Mouse (Mus musculus) heart, postnatal 10 days (tissue): ENCODE data around the gene Cacnb4. TPM values are rescaled to one million over a fixed set of nuclear protein-coding genes. Genes with fewer than 3 reads are reported as not detected.

Experiments used
- DNase-seq, 2 experiments: peaks; one replicate each; pipeline ENCODE4 v3.0.0; 2021
- intact Hi-C: fragments of 180-260 bp; cut with DNase I; formaldehyde crosslinking; loops from one replicate; pipeline ENCODE4 v1.15.1; 2025
- total RNA-seq, 2 experiments: library from RNA; stranded (reverse); gene quantifications; 2 replicates each; pipeline ENCODE4 v1.2.3; 2021

Cacnb4 gene
- total RNA-seq, 2 experiments from 2014 or later: 0.74 to 0.96 TPM

DNA sequence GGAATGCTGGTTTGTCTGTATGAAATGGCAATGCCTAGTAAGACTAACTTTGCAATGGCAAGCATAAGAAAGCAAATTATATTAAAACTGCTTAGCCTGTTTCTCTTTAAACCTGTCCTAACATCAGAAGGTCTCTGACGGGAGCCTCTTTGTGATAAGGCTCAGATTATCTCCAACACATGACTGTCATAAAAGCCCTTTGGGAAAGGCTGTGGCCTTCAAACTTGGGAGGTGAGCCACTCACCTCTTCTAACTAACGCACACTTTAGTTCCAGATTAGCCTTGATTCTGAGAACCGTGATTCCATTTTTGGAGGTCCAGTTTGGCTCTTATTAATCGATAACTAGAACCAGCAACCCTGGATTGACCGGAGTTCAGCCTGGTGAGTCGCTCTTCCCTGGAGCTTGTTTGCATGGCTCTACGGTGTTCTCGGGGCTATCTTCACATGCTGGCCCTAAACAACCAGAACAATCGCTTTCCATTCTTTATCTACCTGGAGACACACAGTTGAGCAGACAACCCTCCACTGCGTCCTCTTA is 100.9 kb downstream of the Cacnb4 start:
- intact Hi-C loops: loop anchor here (5.0 kb wide), 1 partner anchor 73 kb away; no protein-coding TSS in a partner anchor
- no peak for DNase-seq

DNA sequence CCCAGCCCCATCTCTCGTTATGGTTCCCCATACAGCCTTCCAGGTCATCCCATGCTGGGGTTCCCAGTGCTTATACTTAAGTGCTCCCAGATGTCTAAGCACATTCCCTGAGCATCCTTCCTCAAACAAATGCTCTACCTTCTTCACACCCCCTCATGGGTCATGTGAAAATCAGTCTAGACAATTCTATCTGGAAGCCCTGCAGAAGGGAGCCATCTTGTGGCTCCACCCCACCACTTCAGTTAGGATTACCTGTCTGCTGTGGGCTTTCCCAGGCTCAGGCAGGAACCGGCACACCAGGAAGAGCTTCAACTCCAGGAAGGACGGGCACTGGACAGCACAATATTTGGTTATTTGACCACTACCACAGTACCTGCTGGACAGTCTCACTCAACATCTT is 101.7 kb downstream of the Cacnb4 start:
- intact Hi-C loops: loop anchor here (5.0 kb wide), 1 partner anchor 73 kb away; no protein-coding TSS in a partner anchor
- no peak for DNase-seq

DNA sequence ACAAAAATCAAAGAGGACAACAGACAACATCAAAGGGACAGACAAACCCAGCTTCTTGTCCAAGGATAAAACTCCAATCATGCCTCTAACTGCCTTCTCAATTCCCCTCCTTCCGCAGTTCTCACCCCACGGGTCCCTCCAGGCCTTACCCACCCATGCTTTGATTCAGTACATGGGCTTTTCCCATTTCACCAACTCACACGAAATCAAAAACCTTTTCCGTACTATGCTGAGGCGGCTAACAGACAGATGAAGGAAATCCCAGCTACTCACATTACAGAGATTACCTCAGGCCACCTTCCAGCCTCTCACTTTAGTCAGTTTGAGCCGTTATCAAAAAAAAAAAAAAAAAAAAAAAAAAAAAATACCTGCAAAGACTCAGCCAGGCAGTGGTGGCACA is 104.4 kb downstream of the Cacnb4 start:
- intact Hi-C loops: no loop called here
- no peak for DNase-seq

DNA sequence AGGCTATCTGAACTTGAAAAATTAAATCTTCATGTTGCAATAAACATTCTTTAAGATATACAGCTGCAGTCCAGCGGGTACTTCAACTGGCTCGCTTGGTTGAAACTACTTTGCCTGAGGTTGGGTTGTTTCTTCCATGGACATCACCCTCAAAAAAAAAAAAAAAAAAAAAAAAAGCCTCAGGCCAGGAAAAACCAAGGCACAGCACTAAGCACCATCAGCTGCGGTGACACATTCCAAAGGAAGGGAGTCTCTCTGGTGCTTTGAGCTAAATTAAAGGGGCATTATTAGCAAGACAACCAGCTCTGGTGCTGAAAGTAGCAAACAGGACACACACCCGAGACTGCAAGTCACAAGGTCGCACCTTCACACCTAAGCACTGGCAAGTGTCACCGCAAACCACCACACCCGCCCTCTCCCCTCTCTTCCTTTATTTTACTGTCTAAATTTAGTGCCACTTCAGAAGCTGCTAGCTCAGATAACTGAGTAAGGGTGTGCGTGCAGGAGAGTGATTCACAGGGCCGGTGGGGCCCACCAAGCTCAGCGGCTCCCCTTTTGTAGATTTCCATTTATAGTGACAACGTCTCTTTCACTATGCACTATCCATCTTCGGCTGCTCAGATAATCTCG is 105.2 kb downstream of the Cacnb4 start:
- DNase-seq: peak in 1 of 2 experiments; percentile 39
- intact Hi-C loops: no loop called here

DNA sequence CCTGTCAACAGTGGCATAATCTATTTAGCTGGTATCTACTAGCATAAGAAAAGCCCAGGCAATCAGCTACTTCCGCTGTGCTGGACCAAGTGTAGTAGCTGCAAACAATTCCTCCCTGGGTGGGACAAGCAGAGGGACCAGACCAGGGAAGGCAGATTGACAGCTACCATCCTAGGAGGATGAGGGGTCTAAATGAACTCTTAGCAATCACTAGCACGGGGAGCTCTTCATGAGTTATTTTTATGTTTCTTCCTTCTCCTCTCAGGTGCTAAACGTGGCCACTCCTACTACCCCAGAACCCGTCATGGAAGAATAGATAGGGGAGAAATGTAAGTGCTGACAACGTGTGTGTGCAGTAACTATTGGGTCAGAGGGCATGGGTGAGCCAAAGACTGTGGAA is 105.8 kb downstream of the Cacnb4 start:
- intact Hi-C loops: no loop called here

DNA sequence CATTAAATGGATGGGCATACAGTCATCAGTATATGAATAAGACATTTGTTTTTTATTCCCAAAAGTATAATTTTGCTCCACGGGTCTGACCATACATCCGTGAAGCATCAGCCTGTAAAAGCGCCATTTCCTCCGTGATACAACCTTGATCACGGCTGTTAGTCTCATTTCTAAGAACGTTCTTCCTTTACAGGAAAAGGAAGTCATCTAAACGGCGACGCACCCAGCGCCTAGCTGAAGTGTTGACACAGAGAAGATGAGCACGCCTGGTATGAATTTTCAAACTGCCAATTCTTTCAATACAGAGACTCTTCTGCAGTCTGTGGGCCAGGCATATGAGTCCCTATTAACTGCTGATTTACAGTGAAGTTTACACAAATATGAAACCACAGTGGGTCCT is 106.5 kb downstream of the Cacnb4 start:
- intact Hi-C loops: no loop called here
- no peak for DNase-seq

More for the DNA sequence above, 105.8 kb downstream of the Cacnb4 start:
- DNase-seq: no peak

DNA sequence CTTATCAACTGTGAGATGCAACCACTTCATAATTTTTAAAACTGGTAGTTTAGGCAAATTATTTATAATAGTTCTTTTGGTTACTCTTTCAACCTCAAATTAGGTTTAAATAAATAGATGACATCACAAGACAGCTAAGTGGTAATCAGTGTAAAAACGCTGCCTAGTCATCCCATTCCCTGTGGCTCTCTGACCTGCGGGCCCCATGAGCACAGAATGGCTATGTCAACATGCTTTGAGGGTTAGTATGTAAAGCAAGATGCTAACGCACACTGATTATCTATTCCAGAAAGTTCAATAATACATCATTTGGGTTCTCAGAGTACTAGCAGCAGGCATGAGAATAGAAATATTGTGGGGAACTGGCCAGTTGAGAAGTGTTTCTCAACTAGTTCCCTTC is 108.5 kb downstream of the Cacnb4 start:
- no peak for DNase-seq
- intact Hi-C loops: no loop called here

DNA sequence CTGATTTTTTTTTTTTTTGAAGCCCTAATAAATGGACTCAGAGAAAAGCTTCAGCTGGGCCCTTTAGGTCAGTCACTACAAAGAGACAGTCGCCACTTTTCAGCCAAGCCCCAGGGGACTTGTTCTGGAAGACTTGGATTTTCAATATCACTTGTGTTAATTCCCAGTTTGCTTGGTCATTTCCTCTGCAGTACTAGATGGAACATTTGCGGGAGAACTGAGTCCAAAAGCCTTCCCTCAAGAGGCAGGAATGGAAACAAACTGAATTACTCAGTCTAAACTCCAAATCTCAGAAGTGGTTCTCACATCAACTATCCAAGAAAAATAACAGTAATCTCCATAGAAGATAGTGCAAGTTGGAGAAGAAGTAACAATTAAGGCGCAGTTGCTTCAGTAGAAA is 109.2 kb downstream of the Cacnb4 start:
- intact Hi-C loops: no loop called here
- peak; percentile 46 to 55 for DNase-seq

DNA sequence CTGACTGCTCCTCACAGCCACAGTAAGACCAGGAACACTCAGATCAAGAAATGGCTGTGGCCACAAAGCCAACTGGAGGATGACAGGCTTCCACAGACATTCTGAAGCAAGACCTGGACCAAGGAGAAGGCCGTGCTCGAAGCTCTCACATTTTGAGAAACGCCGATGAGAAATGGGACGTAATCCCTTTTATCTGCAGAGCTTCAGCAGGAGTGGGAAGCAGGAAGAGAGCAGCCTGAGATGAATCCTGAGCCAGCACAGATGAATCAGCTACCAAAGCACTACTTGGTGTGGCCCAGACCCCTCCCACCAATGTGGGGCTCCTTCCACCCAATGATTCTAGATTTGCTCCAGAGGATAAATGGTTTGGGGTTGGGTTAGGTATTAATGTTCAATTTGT is 113.4 kb downstream of the Cacnb4 start:
- DNase-seq: no peak
- intact Hi-C loops: no loop called here

DNA sequence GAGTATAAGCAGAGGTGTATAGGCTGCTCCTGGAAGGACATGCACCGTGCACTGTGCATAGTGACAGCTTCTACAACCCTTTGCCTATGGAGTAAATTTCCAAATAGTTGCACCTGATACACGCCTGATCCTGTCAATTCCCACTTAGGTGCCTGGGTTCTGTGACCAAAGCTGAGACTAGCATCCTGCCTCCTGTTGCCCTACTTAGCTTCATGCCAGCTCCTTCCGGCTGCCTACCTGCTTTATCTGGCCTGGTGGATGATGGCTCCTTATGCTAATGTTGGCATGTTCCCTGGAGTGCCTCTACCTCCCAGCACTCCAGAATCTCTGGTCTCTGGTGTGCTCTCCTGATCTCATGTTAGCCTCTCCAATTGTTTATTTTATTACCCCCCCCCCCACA is 114.3 kb downstream of the Cacnb4 start:
- no peak for DNase-seq
- intact Hi-C loops: no loop called here

DNA sequence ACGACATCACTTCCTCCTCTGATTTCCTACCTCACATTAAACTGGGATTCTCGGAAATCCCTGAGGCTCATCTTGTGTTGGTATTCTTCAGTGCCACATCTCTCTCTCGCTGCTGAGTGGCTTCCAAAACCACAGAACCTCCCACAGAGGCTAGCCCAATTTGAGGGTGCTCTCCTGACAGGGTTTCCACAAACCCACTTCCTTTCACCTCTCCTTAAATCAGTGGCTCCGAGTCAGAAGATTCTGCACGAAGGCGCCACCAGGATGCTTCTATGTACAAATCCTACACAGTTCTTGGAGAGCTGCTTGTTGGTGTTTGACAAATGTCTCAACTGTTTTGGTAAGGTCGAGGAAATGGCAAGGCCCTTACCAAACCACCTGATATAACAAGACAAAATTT is 115.5 kb downstream of the Cacnb4 start:
- no peak for DNase-seq
- intact Hi-C loops: no loop called here

DNA sequence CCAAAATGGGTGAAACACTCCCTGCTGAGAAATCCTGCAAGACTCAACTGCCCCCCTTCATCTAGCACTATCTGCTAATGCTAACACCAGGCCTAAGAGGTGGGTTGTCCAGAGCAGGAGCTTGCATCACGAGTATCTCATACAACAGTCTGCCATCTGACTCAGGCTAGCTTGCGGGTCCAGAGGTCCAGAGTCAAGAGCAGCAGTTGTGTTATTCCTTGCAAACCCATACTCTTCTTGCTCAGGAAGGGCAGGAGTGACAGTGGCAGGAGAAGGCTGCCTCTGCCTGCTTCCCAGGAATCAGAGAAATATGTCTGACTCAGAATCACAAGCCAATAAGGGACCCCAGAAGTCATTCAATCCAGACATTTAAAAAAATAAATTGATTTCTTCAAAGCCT is 116.4 kb downstream of the Cacnb4 start:
- DNase-seq: no peak
- intact Hi-C loops: no loop called here

DNA sequence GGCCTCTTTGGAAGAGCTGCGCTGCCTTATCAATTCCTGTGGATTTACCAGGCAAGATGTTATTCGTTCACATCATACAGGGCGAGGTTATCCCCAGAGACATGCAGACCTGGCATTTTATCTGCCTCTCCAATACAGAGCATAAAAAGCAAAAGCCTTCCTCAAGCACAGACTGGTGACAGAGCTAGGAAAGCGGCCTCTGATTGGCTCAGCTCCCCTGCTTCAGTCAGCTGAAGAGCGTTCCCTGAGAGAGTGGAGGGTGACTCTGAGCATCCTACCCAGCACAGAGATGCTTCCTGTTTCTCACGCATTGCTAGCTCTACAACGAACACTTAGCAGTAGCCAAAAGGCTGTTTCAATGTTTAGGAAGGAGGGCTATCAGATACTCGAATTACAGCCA is 118.2 kb downstream of the Cacnb4 start:
- intact Hi-C loops: no loop called here
- no peak for DNase-seq

DNA sequence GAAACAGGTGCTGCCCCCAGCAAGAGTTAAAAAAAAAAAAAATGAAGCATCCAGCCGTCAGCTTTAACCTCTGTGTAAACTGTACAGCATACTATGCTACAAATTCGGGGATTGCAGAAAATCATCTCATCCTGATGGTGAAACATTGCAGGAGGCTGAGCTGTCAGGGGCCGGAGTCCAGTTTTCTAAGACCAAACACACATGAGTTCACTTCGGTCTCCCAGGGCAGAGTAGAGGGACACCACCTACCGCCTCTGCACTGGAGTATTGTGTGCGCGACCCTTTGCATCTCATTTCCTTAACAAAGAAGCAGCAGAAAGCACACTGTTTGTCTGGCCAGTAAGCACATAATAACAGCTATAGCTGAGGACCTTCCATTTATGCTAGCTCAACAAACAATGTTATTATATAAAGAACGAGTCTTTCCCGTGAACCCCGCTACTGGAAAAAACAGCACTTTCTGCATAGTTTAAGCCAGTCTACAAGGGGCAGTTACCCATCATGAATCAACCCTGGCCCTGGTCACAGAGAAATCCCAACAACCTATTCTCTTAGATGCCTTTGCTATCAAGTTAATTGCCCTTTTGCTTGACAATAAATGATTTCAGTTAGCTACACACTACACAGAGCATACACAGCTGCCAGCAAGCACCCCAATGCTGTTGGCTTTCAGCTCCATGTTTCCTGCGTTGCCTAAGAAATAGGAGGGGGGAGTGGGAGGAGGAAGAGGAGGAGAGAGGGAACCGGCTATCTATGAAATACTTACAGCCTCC is 118.9 kb downstream of the Cacnb4 start:
- no peak for DNase-seq
- intact Hi-C loops: no loop called here

DNA sequence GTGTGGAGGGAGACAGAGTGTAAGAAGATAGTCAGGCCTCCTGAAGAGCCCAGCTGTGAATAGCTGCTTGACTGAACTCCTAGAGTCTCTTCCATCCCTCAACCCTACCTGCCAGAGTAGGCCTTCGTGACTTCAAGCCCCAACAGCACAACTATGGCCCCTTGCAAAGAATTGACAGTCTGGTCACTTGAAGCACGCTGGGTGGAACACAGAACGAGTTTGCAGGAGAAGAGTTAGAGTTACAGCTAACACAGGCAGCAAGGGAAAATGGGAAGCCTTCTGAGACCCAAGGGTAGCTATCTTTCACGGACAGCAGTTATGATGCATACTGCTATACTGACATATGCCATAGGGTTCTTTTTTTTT is 119.7 kb downstream of the Cacnb4 start:
- intact Hi-C loops: no loop called here
- no peak for DNase-seq

DNA sequence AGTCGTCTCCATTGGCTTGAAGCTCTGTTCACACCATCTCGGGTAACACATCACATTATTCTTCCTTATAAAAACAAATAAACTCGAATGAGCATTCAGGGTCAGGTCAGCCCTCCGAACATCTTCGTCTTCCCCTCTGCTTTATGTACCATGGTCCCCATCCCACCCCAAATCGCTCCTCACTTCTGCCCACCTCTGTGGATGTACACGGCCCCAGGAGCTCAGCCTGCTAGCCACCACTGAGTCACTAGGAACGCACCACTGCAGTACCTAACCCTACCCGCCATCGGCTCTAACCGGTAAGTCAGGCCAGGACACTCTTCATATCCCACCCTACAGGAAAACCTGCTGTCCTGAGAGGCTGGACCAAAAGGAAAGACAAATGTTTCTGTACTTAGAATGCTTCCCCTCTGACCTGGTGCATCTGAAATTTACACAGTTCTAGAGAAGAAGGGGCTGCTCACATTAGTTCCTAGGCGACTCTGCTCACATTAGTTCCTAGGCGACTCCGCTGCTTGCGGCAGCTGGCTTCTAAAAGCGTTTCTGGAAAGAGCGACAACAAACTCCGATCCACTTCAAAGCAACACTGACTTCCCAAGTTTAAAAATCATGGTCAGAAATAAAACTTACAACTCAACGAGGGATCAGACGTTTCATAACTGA is 120.2 kb downstream of the Cacnb4 start:
- intact Hi-C loops: no loop called here
- no peak for DNase-seq

DNA sequence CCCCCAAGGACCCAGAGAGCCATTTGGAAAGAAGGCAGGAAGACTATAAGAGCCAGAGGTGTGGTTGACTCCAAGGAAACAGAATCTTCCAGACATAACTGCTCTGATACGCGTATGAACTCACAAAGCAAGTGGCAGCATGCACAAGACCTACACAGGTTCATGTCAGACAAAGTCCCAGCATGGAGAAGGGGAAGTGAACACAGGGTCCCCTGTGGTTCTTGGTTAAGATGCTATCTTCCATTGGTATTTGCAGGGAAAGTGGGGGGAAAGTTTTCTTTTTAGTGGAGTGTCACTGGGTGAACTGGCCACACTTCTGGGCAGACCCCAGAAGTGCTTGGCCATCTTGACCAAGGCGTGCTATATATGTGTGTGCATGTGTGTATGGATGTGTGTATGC is 128.2 kb downstream of the Cacnb4 start:
- intact Hi-C loops: no loop called here
- DNase-seq: no peak

DNA sequence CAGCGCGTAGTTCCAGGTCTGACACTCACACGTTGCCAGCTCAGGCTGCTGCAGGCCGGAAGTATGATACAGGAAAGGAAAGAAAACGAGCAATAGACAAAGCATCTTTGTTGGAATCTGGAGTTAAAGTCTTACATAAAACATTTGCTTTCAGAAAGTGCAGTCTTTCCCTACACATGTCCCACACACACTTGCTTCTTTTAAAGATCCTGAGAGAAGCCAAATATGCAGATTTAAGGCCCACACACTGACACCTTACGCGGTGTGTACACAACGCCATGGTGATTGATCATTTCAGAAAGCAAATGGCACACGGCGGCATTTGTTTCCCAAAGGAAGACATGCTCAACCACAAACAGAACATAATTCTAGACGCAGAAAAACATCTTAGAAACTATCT is 129.3 kb downstream of the Cacnb4 start:
- intact Hi-C loops: no loop called here
- DNase-seq: no peak

DNA sequence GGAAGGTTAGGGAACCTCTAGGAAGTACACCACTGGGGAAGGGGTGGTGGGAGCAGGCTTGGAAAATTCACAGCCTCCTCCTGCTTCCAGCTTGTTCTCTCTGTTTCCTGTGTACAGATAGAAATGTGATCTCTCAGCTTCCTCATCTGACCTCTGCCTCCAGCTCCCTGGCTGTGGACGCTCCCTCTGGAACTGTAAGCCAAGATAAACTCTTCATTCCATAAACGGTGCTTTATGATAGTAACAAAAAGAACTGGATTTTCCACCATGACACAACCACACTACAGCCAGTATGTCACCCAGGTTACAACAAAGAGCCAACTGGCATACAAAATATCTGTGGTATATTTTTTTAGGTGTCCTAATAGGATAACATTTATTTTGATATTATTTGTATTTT is 132.1 kb downstream of the Cacnb4 start:
- DNase-seq: no peak
- intact Hi-C loops: no loop called here

DNA sequence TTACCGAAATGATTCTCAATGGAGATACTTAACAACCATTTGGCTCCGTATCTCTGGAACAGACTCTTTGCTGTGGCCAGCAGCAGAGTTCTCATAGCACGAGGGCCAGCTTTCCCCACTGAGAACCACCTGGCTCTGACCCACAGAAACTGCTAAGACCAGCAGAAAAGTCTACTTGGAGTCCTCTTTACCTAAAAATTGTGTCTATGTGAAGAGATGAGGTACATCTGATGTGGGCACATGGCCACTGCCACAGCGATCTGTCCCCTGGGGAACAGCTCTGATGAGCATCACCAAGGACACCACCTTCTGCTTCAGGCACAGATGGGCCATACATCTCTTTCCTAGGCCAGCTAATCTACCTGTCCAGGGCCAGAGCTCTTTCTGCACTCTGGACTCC is 135.6 kb downstream of the Cacnb4 start:
- no peak for DNase-seq
- intact Hi-C loops: no loop called here

DNA sequence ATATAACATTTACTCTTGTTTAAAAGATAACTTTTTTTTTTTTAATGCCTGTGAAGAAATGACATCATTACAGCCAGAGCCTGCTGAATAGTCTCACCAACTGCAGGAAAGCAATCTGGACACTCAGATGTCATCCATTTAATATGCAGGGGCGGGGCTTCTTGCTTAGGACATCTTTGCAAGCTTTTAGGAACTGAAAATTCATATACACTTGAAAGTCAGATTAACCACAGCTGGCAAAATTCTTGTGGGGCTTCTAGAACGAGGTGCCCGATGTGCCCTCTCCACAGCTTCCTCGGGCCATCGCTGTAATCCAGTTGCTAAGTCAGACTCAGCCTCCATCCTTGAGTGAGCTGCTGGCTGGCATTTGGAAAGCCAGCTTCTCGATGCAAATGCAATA is 137.3 kb downstream of the Cacnb4 start:
- intact Hi-C loops: no loop called here
- DNase-seq: no peak

DNA sequence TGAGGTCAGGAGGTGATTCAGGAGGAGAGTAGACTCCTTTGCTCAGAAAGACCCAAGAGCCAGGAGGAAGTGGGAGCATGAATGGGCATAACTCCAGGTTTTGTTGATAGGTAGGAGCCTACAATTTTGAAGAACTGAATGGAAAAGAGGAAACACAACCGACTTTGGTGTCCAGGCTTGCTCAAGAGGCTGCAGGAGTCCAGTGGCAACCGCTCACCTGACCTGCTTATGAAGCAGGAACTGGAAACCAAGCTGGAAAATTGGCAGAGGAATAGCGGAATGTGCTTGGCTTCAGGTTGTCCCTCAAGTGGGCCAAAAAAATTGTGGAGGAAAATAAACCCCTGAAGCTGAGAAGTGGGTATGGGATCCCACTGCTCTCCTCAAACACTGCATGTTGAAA is 139.0 kb downstream of the Cacnb4 start:
- DNase-seq: no peak
- intact Hi-C loops: no loop called here
